Mouse (Mus musculus) forebrain, embryonic 12.5 days (tissue): ENCODE measurements around the gene Acot13. TPM values are rescaled to one million over a fixed set of nuclear protein-coding genes. Genes with fewer than 3 reads are reported as not detected.
"Not testable (repeated sequence)": the region's sequence is repeated elsewhere in the genome, so short reads cannot be mapped to it uniquely, and the experiment has no call there.

Experiments
- ATAC-seq: fragments of 200-750 bp; cut with Nextera tagmentation; 2 replicates; pipeline ENCODE4 v1.8.0; 2017; ENCODE audit warnings: moderate TSS enrichment; ENCODE audit not compliant: low FRiP score
- H3K27ac ChIP-seq: fragments of 300-500 bp; sonication (generic); 2 replicates; pipeline ENCODE4 v1.5.1; 2016; ENCODE audit warnings: mild to moderate bottlenecking
- H3K27me3 ChIP-seq: fragments of 300-500 bp; sonication (generic); 2 replicates; pipeline ENCODE4 v1.6.1; 2016; ENCODE audit warnings: mild to moderate bottlenecking
- H3K36me3 ChIP-seq: fragments of 300-500 bp; sonication (generic); replicated peaks from 2 replicates; pipeline ENCODE4 v1.6.1; 2016; ENCODE audit warnings: mild to moderate bottlenecking
- H3K4me1 ChIP-seq: fragments of 300-500 bp; sonication (generic); 2 replicates; pipeline ENCODE4 v1.6.1; 2016
- H3K4me2 ChIP-seq: fragments of 300-500 bp; sonication (generic); 2 replicates; pipeline ENCODE4 v1.6.1; 2016; ENCODE audit warnings: mild to moderate bottlenecking, moderate library complexity
- H3K4me3 ChIP-seq: fragments of 300-500 bp; sonication (generic); replicated peaks from 2 replicates; pipeline ENCODE4 v1.5.1; 2016; ENCODE audit warnings: mild to moderate bottlenecking
- H3K9ac ChIP-seq: fragments of 300-500 bp; sonication (generic); 2 replicates; pipeline ENCODE4 v1.6.1; 2016; ENCODE audit warnings: mild to moderate bottlenecking
- H3K9me3 ChIP-seq: fragments of 300-500 bp; sonication (generic); 2 replicates; pipeline ENCODE4 v1.6.1; 2016
- whole genome bisulfite sequencing: fragments of 180-500 bp; shearing (Covaris S2); methylation state at CpG from one replicate; pipeline ENCODE4 v1.1.7; 2016; 5-methylcytosine and 5-hydroxymethylcytosine counted together
- polyA plus RNA-seq: library from polyadenylated mRNA; unstranded; fragments of >200 nt; fragmentation: Nextera tagmentation; extraction: Ambion mirVana; gene quantifications from 2 replicates; pipeline ENCODE4 v1.2.1, GENCODE M21; 2016

Gene Acot13
- polyA plus RNA-seq, 1 experiment from 2014 or later: 57.4 TPM

DNA sequence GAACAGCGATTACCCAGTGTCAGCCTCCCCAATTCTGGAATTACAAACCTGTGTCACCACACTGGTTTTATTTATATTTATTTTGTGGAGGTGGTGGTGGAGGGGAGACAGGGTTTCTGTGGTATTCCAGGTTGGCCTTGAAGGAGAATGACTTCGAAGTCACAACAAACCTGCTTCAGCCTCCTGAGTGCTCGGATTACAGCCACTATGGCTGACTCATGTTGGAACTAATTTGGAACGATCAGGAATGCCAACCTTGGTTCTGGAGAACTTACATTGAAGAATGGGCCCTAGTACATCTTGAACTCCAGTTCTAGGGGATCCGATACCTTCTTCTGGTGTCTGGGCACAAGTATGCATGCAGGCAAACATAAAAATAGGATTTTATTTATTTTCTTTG, 32.0 kb downstream of the Acot13 start:
- H3K4me2 ChIP-seq: peak overlapping the region; percentile 82
- no peaks in the 10 kb centered on the region for H3K36me3 ChIP-seq
- no peak overlapping the region for H3K27ac ChIP-seq
- H3K4me3 ChIP-seq: peak overlapping the region; percentile 100
- H3K27me3 ChIP-seq: no peaks in the 10 kb centered on the region
- 77% methylated on average over 5 of the region's 5 CpGs for WGBS
- peak overlapping the region; percentile 68; the same call in 1 of the 2 replicates for H3K9ac ChIP-seq
- peaks cover 18% of the 10 kb centered on the region for H3K4me1 ChIP-seq
- no peak for ATAC-seq
- H3K9me3 ChIP-seq: no peaks in the 10 kb centered on the region

DNA sequence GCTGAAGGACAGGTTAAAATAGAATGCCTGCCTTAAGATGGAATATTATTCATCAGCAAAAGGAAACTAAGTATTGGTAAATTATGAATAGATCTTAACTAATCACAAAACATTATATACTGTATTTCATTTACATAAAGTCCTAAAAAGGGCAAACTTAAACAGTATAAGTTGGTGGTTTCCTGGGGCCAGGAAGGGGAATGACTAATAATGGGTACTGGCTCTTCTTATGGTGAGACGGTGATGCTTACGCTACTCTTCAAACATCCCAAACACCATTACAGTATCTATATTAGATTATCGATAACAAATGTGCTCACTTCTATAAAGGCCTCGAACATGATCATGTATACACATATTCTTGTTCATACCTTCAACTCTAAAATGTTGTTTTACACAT, 32.7 kb downstream of the Acot13 start:
- WGBS: 98% methylated on average over 4 of the region's 4 CpGs
- ATAC-seq: no peak
- H3K4me1 ChIP-seq: peaks cover 12% of the 10 kb centered on the region

DNA sequence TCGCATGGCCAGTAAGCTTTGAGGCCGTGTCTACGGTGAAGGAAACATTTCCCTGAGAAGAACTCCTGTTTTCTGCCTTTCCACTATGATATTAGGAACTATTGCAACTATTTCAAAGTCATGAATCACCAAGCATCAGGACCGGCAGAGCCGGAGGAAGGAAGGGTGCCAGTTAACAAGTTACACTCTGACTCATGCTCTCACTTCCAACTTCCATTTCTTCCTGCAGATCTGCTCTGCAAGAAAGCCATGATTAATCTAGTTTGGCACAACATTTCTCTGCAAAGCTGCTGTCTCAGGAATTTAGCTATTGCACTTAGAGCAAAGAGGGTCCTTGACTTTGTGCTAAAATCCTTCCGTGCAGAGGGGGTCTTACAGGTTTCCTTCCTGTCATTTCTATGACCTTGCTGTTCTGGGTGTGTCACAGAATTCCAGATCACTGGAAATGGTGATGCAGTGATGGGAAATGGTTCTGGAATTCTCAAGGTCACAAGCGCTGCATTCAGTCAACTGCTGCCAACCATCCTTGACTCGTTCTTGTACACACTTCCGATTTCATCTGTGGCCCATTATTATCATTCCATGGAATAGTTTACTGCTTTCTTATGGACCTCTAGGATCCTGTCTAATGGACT, 38.8 kb downstream of the Acot13 start:
- Histone ChIP-seq H3K4me1 (no peaks in the 10 kb centered on the region), H3K27ac (no peak overlapping the region), H3K27me3 (no peaks in the 10 kb centered on the region), H3K4me2 (no peak overlapping the region), H3K9ac (no peak overlapping the region), H3K9me3 (no peaks in the 10 kb centered on the region), H3K36me3 (no peaks in the 10 kb centered on the region), H3K4me3 (no peak overlapping the region)
- no peak for ATAC-seq
- 94% methylated on average over 9 of the region's 9 CpGs for WGBS

More for the DNA sequence above, 32.7 kb downstream of the Acot13 start:
- no peak overlapping the region for H3K4me2 ChIP-seq
- H3K4me3 ChIP-seq: no peak overlapping the region
- H3K27ac ChIP-seq: no peak overlapping the region
- H3K9ac ChIP-seq: no peak overlapping the region
- no peaks in the 10 kb centered on the region for H3K9me3 ChIP-seq
- H3K27me3 ChIP-seq: no peaks in the 10 kb centered on the region
- H3K36me3 ChIP-seq: no peaks in the 10 kb centered on the region

DNA sequence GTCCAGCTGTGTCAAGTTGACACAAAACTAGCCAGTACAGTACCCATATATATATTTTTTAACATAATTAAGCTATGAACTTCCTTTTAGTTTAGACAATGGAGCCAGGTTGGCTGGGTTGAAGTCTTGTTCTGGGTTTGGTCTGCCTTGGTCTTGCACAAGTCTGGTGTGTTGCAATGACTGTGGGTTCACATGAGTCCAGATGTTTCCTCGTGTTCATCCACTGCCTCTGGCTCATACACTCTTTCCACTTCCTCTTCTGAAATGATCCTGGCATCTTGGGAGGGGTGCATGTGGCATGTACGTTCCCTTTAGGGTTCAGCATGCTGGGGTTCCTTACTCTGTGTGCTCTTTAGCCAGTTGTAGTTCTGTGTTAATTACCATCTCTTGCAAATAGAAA, 40.0 kb downstream of the Acot13 start:
- 69% methylated on average over 2 of the region's 2 CpGs for WGBS
- no peak overlapping the region for H3K4me3 ChIP-seq

DNA sequence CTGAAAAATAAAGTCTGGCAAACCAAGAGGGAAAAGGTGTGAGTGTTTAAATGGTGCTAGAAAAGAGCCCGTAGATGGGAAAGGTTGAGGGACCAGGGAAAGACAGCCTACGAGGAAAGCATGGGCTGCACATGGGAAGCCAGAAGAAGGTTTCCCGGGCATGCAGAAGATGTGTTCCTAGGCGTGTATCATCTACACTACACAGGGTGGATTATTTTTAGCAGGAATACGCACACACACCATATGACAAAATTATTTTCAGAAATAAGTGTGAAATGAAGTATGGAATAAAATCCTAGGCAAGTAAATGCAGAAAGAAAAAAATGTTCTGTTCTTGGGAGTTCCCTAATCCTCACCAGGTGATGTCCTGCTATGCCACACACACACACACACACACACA, 43.9 kb downstream of the Acot13 start:
- WGBS: 93% methylated on average over 5 of the region's 5 CpGs
- Histone ChIP-seq H3K27me3 (no peaks in the 10 kb centered on the region), H3K4me3 (no peak overlapping the region), H3K4me1 (peaks cover 3% of the 10 kb centered on the region; the same call in 1 of the 2 replicates), H3K9ac (no peak overlapping the region), H3K36me3 (no peaks in the 10 kb centered on the region), H3K27ac (no peak overlapping the region), H3K9me3 (no peaks in the 10 kb centered on the region), H3K4me2 (no peak overlapping the region)
- no peak for ATAC-seq

More for the DNA sequence above, 40.0 kb downstream of the Acot13 start:
- Histone ChIP-seq H3K4me2 (no peak overlapping the region), H3K9ac (no peak overlapping the region), H3K27ac (no peak overlapping the region), H3K4me1 (no peaks in the 10 kb centered on the region), H3K27me3 (no peaks in the 10 kb centered on the region), H3K36me3 (no peaks in the 10 kb centered on the region), H3K9me3 (no peaks in the 10 kb centered on the region)
- no peak for ATAC-seq

DNA sequence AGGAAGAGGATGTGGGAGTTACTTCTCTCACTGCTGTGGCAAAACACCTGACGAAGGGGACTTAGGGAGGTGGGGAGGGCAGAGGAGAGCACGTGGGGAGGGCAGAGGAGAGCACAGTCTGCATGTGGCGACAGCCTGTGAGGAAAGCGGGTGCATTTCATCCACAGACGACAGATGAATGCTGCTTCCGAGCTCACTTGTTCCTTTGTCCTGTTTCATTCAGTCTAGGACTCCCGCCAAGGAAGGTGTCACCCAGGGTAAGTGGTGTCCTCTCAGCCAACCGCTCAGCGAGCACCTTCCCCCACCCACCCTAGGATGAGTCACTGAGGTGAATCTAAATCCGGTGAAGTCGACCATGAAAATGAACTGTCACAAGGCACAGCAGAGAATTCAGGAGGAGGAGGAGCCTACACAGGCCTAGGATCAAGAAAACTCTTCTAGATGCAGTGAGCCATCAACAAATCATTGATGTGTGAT, 45.3 kb downstream of the Acot13 start:
- no peaks in the 10 kb centered on the region for H3K36me3 ChIP-seq
- H3K4me3 ChIP-seq: no peak overlapping the region
- peaks cover 3% of the 10 kb centered on the region; the same call in 1 of the 2 replicates for H3K4me1 ChIP-seq
- H3K9ac ChIP-seq: no peak overlapping the region
- H3K27ac ChIP-seq: no peak overlapping the region
- WGBS: 55% methylated on average over 11 of the region's 11 CpGs
- peak; percentile 63; the same call in 1 of the 2 replicates for ATAC-seq
- H3K4me2 ChIP-seq: no peak overlapping the region
- no peaks in the 10 kb centered on the region for H3K9me3 ChIP-seq
- no peaks in the 10 kb centered on the region for H3K27me3 ChIP-seq

DNA sequence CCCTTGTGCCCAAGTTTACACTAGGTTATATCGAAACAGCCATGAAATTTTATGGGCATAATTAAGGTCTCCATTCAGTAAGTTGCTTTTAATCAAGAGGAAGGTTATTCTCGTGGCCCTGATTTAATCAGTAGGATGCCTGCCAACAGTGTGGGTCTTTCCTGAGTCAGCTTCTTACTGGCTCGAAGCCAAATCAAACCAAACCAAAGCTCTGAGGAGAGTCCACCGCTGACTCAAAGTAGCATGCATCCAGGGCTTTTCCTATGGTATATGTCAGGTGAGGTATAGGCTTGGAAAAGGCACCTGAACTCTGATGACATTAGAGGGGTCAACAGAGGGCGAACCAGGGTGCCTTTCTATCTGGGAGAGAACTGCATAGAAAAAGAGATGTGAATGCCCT, 49.4 kb downstream of the Acot13 start:
- Histone ChIP-seq H3K4me3 (no peak overlapping the region), H3K4me2 (no peak overlapping the region), H3K9ac (no peak overlapping the region), H3K27ac (no peak overlapping the region), H3K4me1 (peaks cover 3% of the 10 kb centered on the region; the same call in 1 of the 2 replicates), H3K9me3 (no peaks in the 10 kb centered on the region), H3K27me3 (no peaks in the 10 kb centered on the region), H3K36me3 (no peaks in the 10 kb centered on the region)
- ATAC-seq: no peak
- 77% methylated on average over 5 of the region's 5 CpGs for WGBS

DNA sequence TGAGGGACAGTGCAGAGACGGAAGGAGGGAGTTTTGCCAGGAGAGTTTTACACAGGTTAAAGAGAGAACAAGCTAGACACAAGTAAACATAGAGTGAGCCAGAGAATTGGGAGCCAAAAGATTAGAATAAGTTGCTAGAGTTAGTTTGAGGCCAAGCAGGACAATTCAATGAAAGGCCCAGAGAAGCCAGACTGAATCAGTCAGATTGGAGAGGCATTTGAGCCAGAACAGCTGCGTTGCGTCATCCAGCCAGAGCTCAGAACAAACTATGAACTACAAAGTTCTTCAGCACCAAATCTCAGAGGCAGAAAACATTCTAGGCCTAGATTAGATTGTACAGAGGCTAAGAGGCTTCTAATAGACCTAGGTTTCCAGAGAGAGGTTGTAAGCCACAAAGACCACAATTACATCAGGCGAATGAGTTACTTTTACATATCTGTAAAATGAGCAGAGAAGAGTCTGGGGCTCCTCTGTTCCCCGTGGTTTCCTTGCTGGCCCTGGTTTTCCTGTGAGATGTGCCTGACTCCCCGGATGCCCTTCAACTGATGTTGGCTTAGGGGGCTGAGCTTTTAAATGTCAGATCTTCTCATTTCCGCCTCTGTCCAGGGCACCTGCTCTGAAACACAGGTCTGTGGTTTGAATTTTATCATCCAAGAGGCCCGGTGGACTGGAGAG, 52.5 kb downstream of the Acot13 start:
- WGBS: 89% methylated on average over 8 of the region's 8 CpGs
- no peak overlapping the region for H3K9ac ChIP-seq
- no peaks in the 10 kb centered on the region for H3K9me3 ChIP-seq
- no peaks in the 10 kb centered on the region for H3K4me1 ChIP-seq
- no peaks in the 10 kb centered on the region for H3K36me3 ChIP-seq
- no peak overlapping the region for H3K4me2 ChIP-seq
- no peak overlapping the region for H3K27ac ChIP-seq
- H3K27me3 ChIP-seq: no peaks in the 10 kb centered on the region
- no peak overlapping the region for H3K4me3 ChIP-seq
- ATAC-seq: no peak

DNA sequence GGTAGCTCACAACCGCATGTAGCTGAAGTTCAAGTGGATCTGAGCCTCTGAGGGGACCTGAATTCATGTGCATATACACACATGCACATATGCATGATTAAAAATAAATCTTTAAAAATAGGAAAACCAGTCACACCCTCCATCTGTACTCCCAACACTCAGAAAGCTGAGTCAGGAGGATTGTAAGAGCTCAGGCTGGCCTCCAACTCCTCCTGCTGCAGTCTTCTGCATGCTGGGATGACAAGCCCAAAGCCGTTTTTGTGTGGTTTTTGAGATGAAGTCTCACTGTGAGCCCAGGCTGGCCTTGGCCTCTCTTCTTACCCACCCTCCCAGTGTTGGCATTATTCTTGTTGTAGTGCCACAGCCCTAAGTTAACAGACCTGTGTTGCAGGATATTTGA, 53.3 kb downstream of the Acot13 start:
- Histone ChIP-seq H3K27me3 (no peaks in the 10 kb centered on the region), H3K9ac (no peak overlapping the region), H3K4me1 (no peaks in the 10 kb centered on the region), H3K4me3 (no peak overlapping the region), H3K36me3 (no peaks in the 10 kb centered on the region), H3K4me2 (no peak overlapping the region), H3K9me3 (no peaks in the 10 kb centered on the region), H3K27ac (no peak overlapping the region)
- WGBS: 82% methylated on average over 2 of the region's 2 CpGs
- ATAC-seq: no peak

DNA sequence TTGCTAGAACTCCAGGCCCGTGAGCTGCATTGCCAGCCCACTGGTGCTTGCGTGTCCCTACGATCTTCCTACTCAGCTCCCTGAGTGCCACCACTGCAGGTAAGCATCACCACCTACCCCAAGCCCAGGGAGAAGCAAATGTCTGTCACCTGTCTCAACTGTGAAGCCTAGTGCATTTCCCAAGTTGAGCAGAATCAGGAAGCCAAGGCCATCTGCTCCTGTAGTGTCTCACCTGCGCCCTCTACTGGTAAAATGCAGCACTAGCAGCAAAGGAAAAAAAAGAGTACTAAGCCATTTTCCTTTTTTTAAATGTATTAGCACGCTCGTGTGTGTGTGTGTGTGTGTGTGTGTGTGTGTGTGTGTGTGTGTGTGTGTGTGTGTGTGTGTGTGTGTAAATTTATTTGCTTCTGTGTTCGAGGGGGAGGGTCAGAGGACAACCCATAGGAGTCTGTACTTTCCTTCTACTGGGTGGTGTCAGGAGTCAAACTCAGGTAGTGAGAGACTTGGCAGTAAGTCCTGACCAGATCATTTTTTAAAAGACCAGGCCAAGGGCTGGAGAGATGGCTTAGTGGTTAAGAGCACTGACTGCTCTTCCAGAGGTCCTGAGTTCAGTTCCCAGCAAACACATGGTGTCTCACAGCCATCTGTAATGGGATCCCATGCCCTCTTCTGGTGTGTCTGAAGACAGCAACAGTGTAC, 55.0 kb downstream of the Acot13 start:
- no peaks in the 10 kb centered on the region for H3K4me1 ChIP-seq
- H3K4me2 ChIP-seq: no peak overlapping the region
- H3K4me3 ChIP-seq: no peak overlapping the region
- H3K9me3 ChIP-seq: no peaks in the 10 kb centered on the region
- no peak overlapping the region for H3K9ac ChIP-seq
- no peak overlapping the region for H3K27ac ChIP-seq
- no peak for ATAC-seq
- H3K36me3 ChIP-seq: no peaks in the 10 kb centered on the region
- 50% methylated on average over 7 of the region's 7 CpGs for WGBS
- no peaks in the 10 kb centered on the region for H3K27me3 ChIP-seq

DNA sequence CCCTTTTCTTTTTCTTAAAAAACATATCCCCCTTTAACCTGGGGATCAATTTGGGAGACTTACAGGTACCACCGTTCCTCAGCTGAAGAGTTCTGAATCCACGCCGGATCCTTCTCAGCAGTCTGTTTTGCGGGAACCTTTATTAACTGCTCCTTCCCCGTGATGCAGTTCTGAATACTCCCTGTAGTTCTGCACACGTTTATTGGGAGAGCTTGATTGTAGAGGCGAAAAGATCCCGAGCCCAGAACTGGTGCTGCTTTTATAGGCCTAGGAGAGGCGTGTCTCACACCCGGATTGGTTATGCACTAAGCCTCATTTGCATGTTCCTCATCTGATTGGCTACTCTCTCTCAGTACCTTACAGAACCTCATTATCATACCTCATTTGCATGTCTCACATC, 59.9 kb downstream of the Acot13 start:
- not testable (repeated sequence) for H3K4me1 ChIP-seq, H3K4me2 ChIP-seq, H3K27me3 ChIP-seq, H3K9ac ChIP-seq, H3K36me3 ChIP-seq, H3K9me3 ChIP-seq, ATAC-seq, H3K4me3 ChIP-seq, H3K27ac ChIP-seq
- 96% methylated on average over 10 of the region's 10 CpGs for WGBS
